ENCODE assay signal across 20 mouse cellular contexts in genomic region chr4:133178305-133178704, GRCm38 (mm10). TPM values are rescaled to one million over a fixed set of nuclear protein-coding genes. Genes with fewer than 3 reads are reported as not detected.
DNase-seq lines count a peak whose midpoint lies in the region; ATAC-seq and TF ChIP-seq lines count a peak whose summit lies in the region.
"Had no signal": no experiment of that assay in that cellular context is flagged by ENCODE, and none has a peak within 500 bp of the region (broad histone marks: within the 10 kb centered on the region; RNA-seq: fewer than 3 reads in every experiment).

No protein-coding gene starts in this region.

- H3K4me3 ChIP-seq in stomach, embryonic 16.5 days (replicated peaks; ENCODE audit: low read length), result no peak overlapping the region
- H3K4me3 ChIP-seq in stomach, postnatal 0 days (ENCODE audit: low read depth, low read length), result no peak overlapping the region
- no peak overlapping the region for H3K4me3 ChIP-seq in intestine, postnatal 0 days (ENCODE audit: low read depth, low read length)
- H3K4me3 ChIP-seq in liver, embryonic 16.5 days (ENCODE audit: low read depth, low read length), result no peak overlapping the region
- H3K4me3 ChIP-seq in midbrain, embryonic 15.5 days, result no peak overlapping the region
- H3K4me3 ChIP-seq: midbrain, embryonic 12.5 days had no signal

- H3K9ac ChIP-seq in stomach, embryonic 16.5 days (ENCODE audit: low read length), result no peak overlapping the region
- H3K9ac ChIP-seq in stomach, postnatal 0 days (ENCODE audit: low read length), result no peak overlapping the region
- H3K9ac ChIP-seq in intestine, postnatal 0 days (ENCODE audit: low read depth, low read length), result no peak overlapping the region
- no peak overlapping the region for H3K9ac ChIP-seq in liver, embryonic 16.5 days (ENCODE audit: low read depth, low read length)
- no peak overlapping the region for H3K9ac ChIP-seq in midbrain, embryonic 15.5 days
- H3K9ac ChIP-seq: forebrain, postnatal 0 days; hindbrain, embryonic 14.5 days; midbrain, embryonic 12.5 days had no signal

- WGBS in stomach, embryonic 16.5 days, result 58% methylated on average over 5 of the region's 5 CpGs
- 56% methylated on average over 5 of the region's 5 CpGs for WGBS in stomach, postnatal 0 days
- WGBS in intestine, postnatal 0 days, result 41% methylated on average over 5 of the region's 5 CpGs
- WGBS in liver, embryonic 16.5 days (ENCODE audit: insufficient replicate concordance), result 18% methylated on average over 5 of the region's 5 CpGs
- 90% methylated on average over 5 of the region's 5 CpGs for WGBS in midbrain, embryonic 15.5 days

- H3K36me3 ChIP-seq in stomach, embryonic 16.5 days (ENCODE audit: control insufficient read depth, insufficient read depth, low read length), result peaks cover 3% of the 10 kb centered on the region
- H3K36me3 ChIP-seq in stomach, postnatal 0 days (ENCODE audit: control insufficient read depth, insufficient read depth, low read length), result 0 out of 2 replicates have a peak, but pooled peaks cover 5% of the 10 kb centered on the region
- peaks cover 29% of the 10 kb centered on the region for H3K36me3 ChIP-seq in intestine, postnatal 0 days (ENCODE audit: control insufficient read depth, insufficient read depth)
- H3K36me3 ChIP-seq in liver, embryonic 16.5 days (ENCODE audit: control insufficient read depth, insufficient read depth), result peaks cover 4% of the 10 kb centered on the region; the same call in 1 of the 2 replicates
- H3K36me3 ChIP-seq in midbrain, embryonic 15.5 days (replicated peaks), result no peaks in the 10 kb centered on the region

- no peaks in the 10 kb centered on the region for H3K9me3 ChIP-seq in stomach, embryonic 16.5 days (replicated peaks; ENCODE audit: control insufficient read depth, low read length)
- no peaks in the 10 kb centered on the region for H3K9me3 ChIP-seq in stomach, postnatal 0 days (ENCODE audit: control insufficient read depth, low read length)
- no peaks in the 10 kb centered on the region for H3K9me3 ChIP-seq in intestine, postnatal 0 days (ENCODE audit: control insufficient read depth)
- no peaks in the 10 kb centered on the region for H3K9me3 ChIP-seq in liver, embryonic 16.5 days (replicated peaks; ENCODE audit: control insufficient read depth, low read length)
- no peaks in the 10 kb centered on the region for H3K9me3 ChIP-seq in midbrain, embryonic 15.5 days
- H3K9me3 ChIP-seq: midbrain, embryonic 12.5 days had no signal

- ATAC-seq in stomach, embryonic 16.5 days (ENCODE audit: insufficient read depth, low FRiP score), result no peak
- ATAC-seq in stomach, postnatal 0 days (ENCODE audit: low FRiP score, low TSS enrichment), result no peak
- no peak for ATAC-seq in intestine, postnatal 0 days
- peak; percentile 86 for ATAC-seq in liver, embryonic 16.5 days (ENCODE audit: low read depth)
- no peak for ATAC-seq in midbrain, embryonic 15.5 days (replicated peaks)
- ATAC-seq: forebrain, postnatal 0 days had no signal

- no peak for TF ChIP-seq EP300 in stomach, postnatal 0 days (optimal IDR thresholded peaks at IDR 0.05)

- no peak overlapping the region for H3K4me2 ChIP-seq in stomach, embryonic 16.5 days (ENCODE audit: low read depth, low read length)
- no peak overlapping the region for H3K4me2 ChIP-seq in stomach, postnatal 0 days (replicated peaks; ENCODE audit: low read depth)
- H3K4me2 ChIP-seq in intestine, postnatal 0 days (replicated peaks; ENCODE audit: low read depth), result no peak overlapping the region
- H3K4me2 ChIP-seq in liver, embryonic 16.5 days (ENCODE audit: low read depth, low read length), result peak overlapping the region; percentile 42
- no peak overlapping the region for H3K4me2 ChIP-seq in midbrain, embryonic 15.5 days
- H3K4me2 ChIP-seq: hindbrain, embryonic 14.5 days; midbrain, embryonic 12.5 days had no signal

- intact Hi-C loops in left cerebral cortex, postnatal 36 days (cut with DNase I), result loop anchor here (5.0 kb wide), 1 partner anchor 46 kb away; the partner anchor contains the start of gene Wasf2

- no peak for DNase-seq in stomach, postnatal 0 days (ENCODE audit: low spot score)
- DNase-seq in left cerebral cortex, postnatal 36 days (ENCODE audit: low spot score in 2 of 2), result no peak
- DNase-seq in left cerebral cortex, adult 9 months (ENCODE audit: low spot score in 2 of 2), result no peak
- DNase-seq: cerebellum, postnatal 25 days; forebrain, postnatal 0 days; kidney, adult 18-20 months; kidney, postnatal 25 days; lung, postnatal 4 days; retina, postnatal 1 day; right cerebral cortex, postnatal 4 days; thymus, adult 2 months had no signal

- peaks cover 37% of the 10 kb centered on the region for H3K4me1 ChIP-seq in stomach, embryonic 16.5 days (ENCODE audit: control insufficient read depth, insufficient read depth, low read length)
- peaks cover 12% of the 10 kb centered on the region for H3K4me1 ChIP-seq in stomach, postnatal 0 days (replicated peaks; ENCODE audit: control insufficient read depth, insufficient read depth)
- H3K4me1 ChIP-seq in intestine, postnatal 0 days (replicated peaks; ENCODE audit: control insufficient read depth, insufficient read depth, low read length), result peaks cover 8% of the 10 kb centered on the region; the same call in 1 of the 2 replicates
- H3K4me1 ChIP-seq in liver, embryonic 16.5 days (ENCODE audit: control insufficient read depth, low read depth, low read length), result peaks cover 32% of the 10 kb centered on the region
- H3K4me1 ChIP-seq in midbrain, embryonic 15.5 days, result peaks cover 22% of the 10 kb centered on the region

- no peak for TF ChIP-seq CTCF in stomach, postnatal 0 days (IDR thresholded peaks at IDR 0.05; ENCODE audit: low read depth)
- no peak for TF ChIP-seq CTCF in intestine, postnatal 0 days (IDR thresholded peaks at IDR 0.05; ENCODE audit: low read depth)

- 0 out of 2 replicates have a peak overlapping the region, but pooled peaks have one; percentile 1 for H3K27ac ChIP-seq in stomach, embryonic 16.5 days (ENCODE audit: low read length)
- H3K27ac ChIP-seq in stomach, postnatal 0 days (replicated peaks), result no peak overlapping the region
- peak overlapping the region; percentile 55 for H3K27ac ChIP-seq in intestine, postnatal 0 days (ENCODE audit: low read depth, low read length)
- H3K27ac ChIP-seq in liver, embryonic 16.5 days (ENCODE audit: low read length), result peak overlapping the region; percentile 76
- no peak overlapping the region for H3K27ac ChIP-seq in midbrain, embryonic 15.5 days

- H3K27me3 ChIP-seq in stomach, embryonic 16.5 days (ENCODE audit: control insufficient read depth, insufficient read depth, low read length), result no peaks in the 10 kb centered on the region
- no peaks in the 10 kb centered on the region for H3K27me3 ChIP-seq in stomach, postnatal 0 days (ENCODE audit: control insufficient read depth, insufficient read depth, low read length)
- no peaks in the 10 kb centered on the region for H3K27me3 ChIP-seq in intestine, postnatal 0 days (replicated peaks; ENCODE audit: control insufficient read depth, insufficient read depth, low read length)
- H3K27me3 ChIP-seq in liver, embryonic 16.5 days (ENCODE audit: control insufficient read depth, insufficient read depth, low read depth, low read length), result no peaks in the 10 kb centered on the region
- H3K27me3 ChIP-seq in midbrain, embryonic 15.5 days (replicated peaks), result no peaks in the 10 kb centered on the region
- H3K27me3 ChIP-seq: midbrain, embryonic 12.5 days had no signal

RNA-seq across cellular contexts. Expression of gene Cd164l2, which starts 33.6 kb away (rescaled TPM):
- polyA plus RNA-seq in stomach, embryonic 16.5 days (2015; fragmentation: Nextera tagmentation; extraction: Ambion mirVana), result 9.2 and 9.5 TPM in 2 replicates
- 5.3 and 6.5 TPM in 2 replicates for polyA plus RNA-seq in stomach, postnatal 0 days (2015; fragmentation: Nextera tagmentation; extraction: Ambion mirVana)
- polyA plus RNA-seq in intestine, postnatal 0 days (2015; fragmentation: Nextera tagmentation; extraction: Ambion mirVana), result 0.58 and 0.94 TPM in 2 replicates
- 0.13 TPM in 1 of 2 replicates, not detected in the other for polyA plus RNA-seq in liver, embryonic 16.5 days (2015; fragmentation: Nextera tagmentation; extraction: Ambion mirVana)
- 1 to 10 TPM; 4.9 to 10.0 TPM for total RNA-seq in left cerebral cortex, postnatal 36 days (2021)
- polyA plus RNA-seq in midbrain, embryonic 15.5 days (2015; fragmentation: Nextera tagmentation; extraction: Ambion mirVana), result 3.0 and 5.0 TPM in 2 replicates
- total RNA-seq: liver, adult 2 months had no signal
- polyA plus RNA-seq: liver, adult 2 months had no signal

RNA-seq across cellular contexts. Expression of gene Gpr3, which starts 34.0 kb away (rescaled TPM):
- 0.12 TPM in 1 of 2 replicates, not detected in the other for polyA plus RNA-seq in stomach, embryonic 16.5 days (2015; fragmentation: Nextera tagmentation; extraction: Ambion mirVana)
- polyA plus RNA-seq in stomach, postnatal 0 days (2015; fragmentation: Nextera tagmentation; extraction: Ambion mirVana), result 0.11 and 0.19 TPM in 2 replicates
- 0.05 TPM in 1 of 2 replicates, not detected in the other for polyA plus RNA-seq in intestine, postnatal 0 days (2015; fragmentation: Nextera tagmentation; extraction: Ambion mirVana)
- not detected in 2 replicates for polyA plus RNA-seq in liver, embryonic 16.5 days (2015; fragmentation: Nextera tagmentation; extraction: Ambion mirVana)
- 1 to 10 TPM; 8.1 to 8.5 TPM for total RNA-seq in left cerebral cortex, postnatal 36 days (2021)
- polyA plus RNA-seq in midbrain, embryonic 15.5 days (2015; fragmentation: Nextera tagmentation; extraction: Ambion mirVana), result 1.3 and 2.0 TPM in 2 replicates
- total RNA-seq: gastrocnemius, adult 8-10 months; liver, adult 2 months; neutrophil, adult 5-6 weeks had no signal
- polyA plus RNA-seq: liver, adult 2 months; thymus, adult 2 months had no signal

RNA-seq across cellular contexts. Expression of gene Wasf2, which starts 48.0 kb away (rescaled TPM):
- polyA plus RNA-seq in stomach, embryonic 16.5 days (2015; fragmentation: Nextera tagmentation; extraction: Ambion mirVana), result 84.3 and 98.6 TPM in 2 replicates
- polyA plus RNA-seq in stomach, postnatal 0 days (2015; fragmentation: Nextera tagmentation; extraction: Ambion mirVana), result 71.4 and 84.2 TPM in 2 replicates
- 64.6 and 68.4 TPM in 2 replicates for polyA plus RNA-seq in intestine, postnatal 0 days (2015; fragmentation: Nextera tagmentation; extraction: Ambion mirVana)
- polyA plus RNA-seq in liver, embryonic 16.5 days (2015; fragmentation: Nextera tagmentation; extraction: Ambion mirVana), result 41.4 and 42.7 TPM in 2 replicates
- 10 to 100 TPM; 21.5 to 30.3 TPM for total RNA-seq in left cerebral cortex, postnatal 36 days (2021)
- 27.4 and 27.7 TPM in 2 replicates for polyA plus RNA-seq in midbrain, embryonic 15.5 days (2015; fragmentation: Nextera tagmentation; extraction: Ambion mirVana)

Comparison
In these comparisons a context has a peak if more than half of its experiments do, and no peak if none do; other contexts are left out.
1. H3K27ac ChIP-seq: peak in stomach, embryonic 16.5 days (single experiment), intestine, postnatal 0 days (single experiment) and liver, embryonic 16.5 days (single experiment); none in stomach, postnatal 0 days (single experiment) and midbrain, embryonic 15.5 days (single experiment).